Mouse (Mus musculus): ENCODE data around the gene Pot1b. TPM values are rescaled to one million over a fixed set of nuclear protein-coding genes. Genes with fewer than 3 reads are reported as not detected.

The Pot1b gene
- 1 to 10 TPM; 5.4 to 5.9 TPM for total RNA-seq (2021)
- long read RNA-seq, experiment 1, partial matches to known transcripts, result 0 of 1 reads
- long read RNA-seq, experiment 1, other reads (novel, unspliced or antisense), result 1 of 1 reads
- long read RNA-seq, experiment 2, result 0 reads

DNA sequence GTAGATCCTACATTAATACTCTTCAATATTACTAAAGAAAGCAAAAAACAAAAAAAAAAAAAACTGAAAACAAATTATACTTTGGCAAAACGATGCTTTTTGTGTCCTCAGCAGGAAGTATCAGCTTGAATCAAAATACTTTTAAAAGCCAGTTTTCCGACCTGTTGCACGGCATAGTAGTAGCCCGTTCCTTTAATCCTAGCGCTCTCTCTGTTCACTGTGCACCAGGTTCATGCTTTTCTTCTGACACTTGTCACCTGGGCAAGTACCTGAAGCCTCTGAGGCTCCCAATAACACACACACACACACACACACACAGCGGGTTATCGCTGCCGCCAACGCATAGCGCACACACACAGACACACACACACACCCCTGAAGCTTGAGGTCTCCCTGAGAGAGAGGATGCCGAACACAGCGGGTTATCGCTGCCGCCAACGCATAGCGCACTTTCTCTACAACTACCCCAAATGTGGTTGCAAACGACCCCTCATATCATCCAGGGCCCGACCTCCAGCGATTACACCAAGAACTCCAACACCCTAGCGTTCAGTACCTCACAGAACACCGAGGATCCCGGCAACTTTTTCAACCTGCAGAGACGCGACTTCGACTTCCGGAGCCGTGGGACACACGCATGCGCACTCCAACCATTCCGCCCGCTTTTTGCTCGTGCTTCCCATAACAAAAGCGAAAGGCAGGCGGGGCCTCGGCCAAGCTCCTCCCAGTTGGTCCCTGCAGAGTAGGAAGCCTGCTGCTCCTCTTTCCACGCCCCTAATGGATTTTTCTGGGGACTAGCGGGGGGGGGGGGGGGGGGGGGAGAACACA is at the start of gene Pot1b:
TSS of gene Pot1b (minus strand) at position 645 of the 828 bp plus-strand sequence.
- peak; percentile 98 for DNase-seq (ENCODE audit: low spot score in 2 of 2)

- no peak for DNase-seq (ENCODE audit: low spot score in 2 of 2)
Observed at GRCm38 (mm10) chr17:55751170-55751569, 38.7 kb upstream of the Pot1b start.

GRCm38 (mm10) chr17:55749786-55750185 is 37.4 kb upstream of the Pot1b start, which contains the start of gene Adgre4:
TSS of gene Adgre4 (plus strand) at chr17:55749984.
- no peak for DNase-seq (ENCODE audit: low spot score in 2 of 2)

- no peak for DNase-seq (ENCODE audit: low spot score in 2 of 2)
Observed at GRCm38 (mm10) chr17:55736675-55737074, 24.2 kb upstream of the Pot1b start.

GRCm38 (mm10) chr17:55726193-55726592 is 13.8 kb upstream of the Pot1b start:
- DNase-seq (ENCODE audit: low spot score in 2 of 2), result no peak

- no peak for DNase-seq (ENCODE audit: low spot score in 2 of 2)
Observed at GRCm38 (mm10) chr17:55722250-55722649, 9.8 kb upstream of the Pot1b start.

DNA sequence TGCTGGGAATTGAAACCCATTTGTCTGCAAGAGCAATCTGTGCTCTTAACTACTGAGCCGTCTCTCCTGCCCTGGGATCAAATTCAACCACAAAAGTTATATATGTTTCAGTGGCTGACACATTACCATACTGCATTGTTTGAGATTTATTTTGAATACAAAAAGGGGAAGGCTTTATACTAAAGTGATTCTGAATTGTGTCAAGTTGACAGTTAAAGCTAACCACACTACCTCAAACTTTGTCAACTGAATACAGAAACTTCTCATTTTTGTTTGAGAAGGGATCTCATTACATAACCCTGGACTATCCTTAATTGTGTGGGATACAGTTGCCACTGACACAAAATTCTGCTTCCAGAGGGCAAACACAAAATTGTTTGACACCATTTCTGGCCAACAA is 8.8 kb upstream of the Pot1b start:
- DNase-seq (ENCODE audit: low spot score in 2 of 2), result no peak

GRCm38 (mm10) chr17:55702865-55703264 is 9.6 kb downstream of the Pot1b start:
- no peak for DNase-seq (ENCODE audit: low spot score in 2 of 2)

GRCm38 (mm10) chr17:55702161-55702820 is 10.1 kb downstream of the Pot1b start:
- peak; percentile 71 to 79 for DNase-seq (ENCODE audit: low spot score in 2 of 2)

GRCm38 (mm10) chr17:55699388-55699787 is 13.0 kb downstream of the Pot1b start:
- no peak for DNase-seq (ENCODE audit: low spot score in 2 of 2)

- no peak for DNase-seq (ENCODE audit: low spot score in 2 of 2)
Observed at GRCm38 (mm10) chr17:55661099-55661498, 51.3 kb downstream of the Pot1b start.

DNA sequence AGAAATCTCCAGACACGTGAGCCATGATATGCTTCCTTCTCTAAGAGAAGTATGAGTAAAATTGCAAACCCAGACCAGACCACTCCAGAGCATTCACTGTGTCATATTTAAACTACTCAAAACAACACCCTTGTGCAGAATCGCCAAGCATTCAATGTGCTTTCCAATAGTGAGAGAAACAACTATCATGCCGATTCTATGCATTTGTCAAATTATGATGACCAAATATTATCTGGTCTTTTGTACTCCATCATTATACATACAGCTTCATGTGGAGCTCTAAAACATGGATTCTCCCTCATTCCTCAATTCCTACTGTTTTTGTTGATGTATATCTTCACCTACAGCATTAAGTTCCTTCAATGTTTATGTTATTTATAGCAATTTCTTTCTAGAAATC is 87.3 kb downstream of the Pot1b start, which contains the start of gene Vmn2r118:
TSS of gene Vmn2r118 (minus strand) at position 101 of the 400 bp plus-strand sequence.
- no peak for DNase-seq (ENCODE audit: low spot score in 2 of 2)

Other genes with a start within 250 kb of the Pot1b start
- not detected for gene Vmn2r118, start 87.4 kb downstream of the Pot1b start, total RNA-seq (2021)
- gene Adgre4, start 37.4 kb upstream of the Pot1b start, total RNA-seq (2021), result under 1 TPM in 1 of 2 experiments, not detected in 1; 0.09 TPM
- gene Zfp119a, start 166.3 kb upstream of the Pot1b start, total RNA-seq (2021), result 1 to 10 TPM; 5.5 to 6.2 TPM
- 1 to 10 TPM; 6.1 to 8.8 TPM for gene Zfp959, start 179.5 kb upstream of the Pot1b start, total RNA-seq (2021)
- gene Zfp119b, start 236.9 kb upstream of the Pot1b start, total RNA-seq (2021), result 1 to 10 TPM; 3.3 to 4.2 TPM
- gene Ebi3, start 240.0 kb upstream of the Pot1b start, total RNA-seq (2021), result 1 to 10 TPM; 1.3 to 1.8 TPM
- gene Yju2, start 246.5 kb upstream of the Pot1b start, total RNA-seq (2021), result 10 to 100 TPM; 15.0 to 15.2 TPM

Measured in left cerebral cortex, adult 18-20 months (tissue).